Mouse (Mus musculus): ENCODE results near the gene Zfpm1.

DNA sequence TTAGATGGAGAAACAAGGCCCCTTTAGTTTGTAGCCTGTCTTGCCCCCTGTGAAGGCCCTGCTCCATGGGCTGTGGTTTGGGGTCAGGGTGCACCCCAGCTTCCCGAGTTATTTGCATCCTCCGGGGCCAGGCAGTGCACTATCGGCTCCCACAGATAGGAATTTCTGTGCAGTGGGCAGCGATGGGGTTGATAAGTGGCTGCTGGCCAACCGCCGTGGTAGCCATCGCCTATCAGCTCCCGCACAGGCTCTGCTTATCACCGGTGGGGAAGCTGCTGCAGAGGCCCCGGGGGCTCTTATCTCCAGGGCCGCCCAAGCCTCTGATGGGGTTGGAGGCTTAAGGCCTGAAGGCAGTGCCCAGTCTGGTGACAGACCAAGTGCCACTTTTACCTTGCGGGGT, 27.3 kb downstream of the Zfpm1 start:
- TF ChIP-seq POLR2A (IDR thresholded peaks at IDR 0.05; ENCODE audit: low read depth, low read length) (no peak), CTCF (IDR thresholded peaks at IDR 0.05; ENCODE audit: extremely low read depth, insufficient read depth, insufficient read length, insufficient replicate concordance) (no peak)
